Mouse (Mus musculus) small intestine, adult 2 months (tissue): Measurements from ENCODE around the gene Map1lc3a. TPM values are rescaled to one million over a fixed set of nuclear protein-coding genes. Genes with fewer than 3 reads are reported as not detected.
A peak's percentile ranks its signal among the peaks of the same experiment; 100 is the strongest.

Source experiments
- H3K27ac ChIP-seq: fragments of 200-500 bp; 2 replicates; pipeline ENCODE4 v1.5.1; 2012; ENCODE audit warnings: low read depth, low read length, control low read depth, inconsistent platforms; ENCODE audit not compliant: insufficient read depth
- H3K27me3 ChIP-seq: fragments of 200-500 bp; 2 replicates; pipeline ENCODE4 v1.6.1; 2012; ENCODE audit warnings: mild to moderate bottlenecking, moderate library complexity, low read length, inconsistent platforms; ENCODE audit not compliant: control insufficient read depth, insufficient read depth
- H3K36me3 ChIP-seq: fragments of 200-500 bp; 2 replicates; pipeline ENCODE4 v1.6.1; 2012; ENCODE audit warnings: mild to moderate bottlenecking, low read length, control low read depth, inconsistent platforms; ENCODE audit not compliant: control insufficient read depth, insufficient read depth
- H3K4me1 ChIP-seq: fragments of 200-500 bp; 2 replicates; pipeline ENCODE4 v1.6.1; 2012; ENCODE audit warnings: low read length, inconsistent platforms, mixed read lengths; ENCODE audit not compliant: control insufficient read depth, insufficient read depth, insufficient read length
- H3K4me3 ChIP-seq: fragments of 200-500 bp; 2 replicates; pipeline ENCODE4 v1.5.1; 2012; ENCODE audit warnings: low read depth, mild to moderate bottlenecking, control low read depth, inconsistent platforms, low read length, moderate library complexity
- CTCF ChIP-seq: fragments of 200-500 bp; IDR thresholded peaks from 2 replicates; pipeline ENCODE4 v1.5.1; 2012; ENCODE audit warnings: low read depth, mild to moderate bottlenecking, control low read depth, inconsistent platforms, low read length, moderate library complexity, mixed read lengths; ENCODE audit not compliant: insufficient replicate concordance, insufficient read length; ENCODE audit errors: extremely low read depth
- POLR2A ChIP-seq: fragments of 200-500 bp; IDR thresholded peaks from 2 replicates; pipeline ENCODE4 v1.6.1; 2012; ENCODE audit warnings: low read depth, mild to moderate bottlenecking, control low read depth, inconsistent platforms, low read length, moderate library complexity
- WGBS: fragments of 180-500 bp; shearing (Covaris S2); methylation state at CpG from one replicate; pipeline ENCODE4 v1.1.7; 2018; 5-methylcytosine and 5-hydroxymethylcytosine counted together
- polyA plus RNA-seq: library from polyadenylated mRNA; depleted of rRNA; stranded (reverse); fragments of >200 nt; gene quantifications from 2 replicates; pipeline ENCODE4 v1.2.3, GENCODE M21; 2012; rRNA removed

Map1lc3a gene
- polyA plus RNA-seq, 1 experiment, result 215 TPM

GRCm38 (mm10) chr2:155308936-155309592, 33.0 kb downstream of the Map1lc3a start:
- H3K4me3 ChIP-seq, result no peak overlapping the region
- 50% methylated on average over 3 of the region's 3 CpGs for WGBS
- H3K4me1 ChIP-seq, result no peaks in the 10 kb centered on the region
- H3K27ac ChIP-seq, result peak overlapping the region; percentile 82
- TF ChIP-seq POLR2A, result no peak
- no peak for TF ChIP-seq CTCF
- H3K36me3 ChIP-seq, result peaks cover 18% of the 10 kb centered on the region
- H3K27me3 ChIP-seq, result no peaks in the 10 kb centered on the region

DNA sequence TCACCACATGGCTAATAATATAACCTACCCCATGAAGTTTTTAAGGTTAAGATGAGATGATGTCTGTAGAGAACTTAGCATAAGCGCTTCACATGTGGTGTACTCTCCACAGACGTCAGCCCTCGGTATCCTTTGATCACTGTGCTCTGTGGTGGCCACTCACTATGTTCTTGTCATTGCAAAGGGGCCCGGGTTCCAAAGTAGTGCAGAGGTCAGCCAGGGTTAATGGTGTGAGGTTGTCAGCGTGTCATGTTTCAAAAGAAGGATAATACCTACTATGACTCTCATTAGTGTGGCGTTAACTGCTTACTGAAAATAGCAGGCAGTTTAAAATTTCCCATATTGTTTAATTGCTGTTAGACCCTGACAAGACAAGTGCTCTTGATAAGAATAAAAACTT, 37.6 kb downstream of the Map1lc3a start:
- Histone ChIP-seq H3K4me1 (peaks cover 8% of the 10 kb centered on the region; the same call in 1 of the 2 replicates), H3K27ac (no peak overlapping the region), H3K36me3 (peaks cover 11% of the 10 kb centered on the region), H3K4me3 (no peak overlapping the region), H3K27me3 (no peaks in the 10 kb centered on the region)
- WGBS, result 91% methylated on average over 6 of the region's 6 CpGs
- no peak for TF ChIP-seq POLR2A
- TF ChIP-seq CTCF, result no peak

GRCm38 (mm10) chr2:155318618-155319017, 42.5 kb downstream of the Map1lc3a start:
- peaks cover 7% of the 10 kb centered on the region for H3K36me3 ChIP-seq
- no peaks in the 10 kb centered on the region for H3K27me3 ChIP-seq
- H3K4me3 ChIP-seq, result no peak overlapping the region
- 93% methylated on average over 2 of the region's 2 CpGs for WGBS
- no peak for TF ChIP-seq POLR2A
- no peak for TF ChIP-seq CTCF
- H3K27ac ChIP-seq, result no peak overlapping the region
- H3K4me1 ChIP-seq, result peaks cover 8% of the 10 kb centered on the region; the same call in 1 of the 2 replicates

- Histone ChIP-seq H3K27me3 (no peaks in the 10 kb centered on the region), H3K4me3 (no peak overlapping the region), H3K27ac (no peak overlapping the region), H3K4me1 (peaks cover 8% of the 10 kb centered on the region; the same call in 1 of the 2 replicates), H3K36me3 (peaks cover 4% of the 10 kb centered on the region)
- WGBS, result 71% methylated on average over 5 of the region's 5 CpGs
- no peak for TF ChIP-seq CTCF
- TF ChIP-seq POLR2A, result no peak
These were observed 44.5 kb downstream of the Map1lc3a start for GRCm38 (mm10) chr2:155320596-155320995.

- Histone ChIP-seq H3K27ac (no peak overlapping the region), H3K4me3 (no peak overlapping the region), H3K27me3 (no peaks in the 10 kb centered on the region), H3K4me1 (no peaks in the 10 kb centered on the region), H3K36me3 (peaks cover 28% of the 10 kb centered on the region)
- TF ChIP-seq CTCF, result no peak
- TF ChIP-seq POLR2A, result no peak
- 89% methylated on average over 4 of the region's 4 CpGs for WGBS
These were observed 49.9 kb downstream of the Map1lc3a start for GRCm38 (mm10) chr2:155326001-155326400.

Other genes starting within 250 kb of the Map1lc3a start
- gene Ahcy, start 201.8 kb upstream of the Map1lc3a start, polyA plus RNA-seq, result 76.5 and 98.7 TPM in 2 replicates
- gene Itch, start 142.8 kb upstream of the Map1lc3a start, polyA plus RNA-seq, result 2.6 and 9.6 TPM in 2 replicates
- 55.3 and 99.3 TPM in 2 replicates for gene Dynlrb1, start 39.8 kb upstream of the Map1lc3a start, polyA plus RNA-seq
- gene Pigu, start 81.1 kb downstream of the Map1lc3a start, polyA plus RNA-seq, result 13.7 and 26.2 TPM in 2 replicates
- gene Trp53inp2, start 104.8 kb downstream of the Map1lc3a start, polyA plus RNA-seq, result 161 and 164 TPM in 2 replicates
- gene Ncoa6, start 197.6 kb downstream of the Map1lc3a start, polyA plus RNA-seq, result 14.5 and 57.0 TPM in 2 replicates
- 9.1 and 18.8 TPM in 2 replicates for gene Acss2, start 241.7 kb downstream of the Map1lc3a start, polyA plus RNA-seq
- 4.7 and 7.0 TPM in 2 replicates for gene Ggt7, start 241.9 kb downstream of the Map1lc3a start, polyA plus RNA-seq